Mouse (Mus musculus) liver, embryonic 14.5 days (tissue): ENCODE measurements around the gene Adpgk.

ENCODE experiments used
- CTCF ChIP-seq: IDR thresholded peaks from 2 replicates; pipeline ENCODE4 v1.5.1; 2016; ENCODE audit warnings: antibody characterized with exemption, low read depth, control low read depth
- EP300 ChIP-seq: IDR thresholded peaks from 2 replicates; pipeline ENCODE4 v1.6.1; 2016; ENCODE audit warnings: antibody characterized with exemption, low read depth

DNA sequence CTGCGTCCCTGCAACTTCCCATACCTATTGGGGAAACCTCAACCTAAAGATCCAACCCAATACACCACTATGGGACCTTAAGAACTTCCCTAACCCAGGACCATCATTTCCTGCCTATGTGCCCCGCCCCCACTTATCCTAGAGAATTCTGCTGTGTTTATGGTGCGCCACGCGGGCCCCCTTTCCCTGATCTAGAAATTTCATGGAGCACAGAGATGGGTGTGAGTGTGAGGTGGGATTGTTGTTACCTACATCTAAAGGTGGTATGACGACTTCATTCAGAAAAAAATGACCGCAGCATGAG, 8.7 kb upstream of the Adpgk start:
- TF ChIP-seq CTCF (no peak), EP300 (no peak)
